Mouse (Mus musculus): ENCODE results near the gene Mex3b. TPM values are rescaled to one million over a fixed set of nuclear protein-coding genes. Genes with fewer than 3 reads are reported as not detected.

Mex3b gene
- polyA plus RNA-seq, 1 experiment, result 10.5 TPM

DNA sequence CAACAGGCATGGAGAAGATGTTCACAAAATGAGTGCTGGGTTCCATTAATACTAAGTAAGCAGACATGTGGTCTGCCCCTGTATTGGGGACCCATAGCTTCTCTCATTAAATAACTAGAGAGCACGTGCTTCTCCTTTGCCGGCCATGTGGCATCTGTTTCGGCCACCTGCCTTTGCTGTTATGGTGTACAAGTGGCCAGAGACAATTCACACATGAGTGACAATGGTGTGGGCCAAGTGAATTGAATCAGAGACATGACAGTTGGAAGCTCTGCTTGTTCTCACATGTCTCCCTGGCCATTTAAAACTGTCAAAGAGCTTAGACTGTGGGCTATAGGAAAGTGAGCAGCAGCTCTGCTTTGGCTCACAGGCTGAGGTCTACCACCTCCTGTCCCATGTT is 37.6 kb upstream of the Mex3b start:
- Histone ChIP-seq H3K9ac (ENCODE audit: low read depth, poor library complexity, severe bottlenecking) (no peak overlapping the region), H3K36me3 (ENCODE audit: control insufficient read depth, insufficient read depth, low read length, poor library complexity, severe bottlenecking) (no peaks in the 10 kb centered on the region), H3K4me3 (ENCODE audit: low read depth, low read length) (no peak overlapping the region), H3K27me3 (ENCODE audit: control insufficient read depth, insufficient read depth, low read length, poor library complexity, severe bottlenecking) (no peaks in the 10 kb centered on the region), H3K9me3 (replicated peaks; ENCODE audit: control insufficient read depth, insufficient read depth, low read length, poor library complexity, severe bottlenecking) (no peaks in the 10 kb centered on the region), H3K4me1 (ENCODE audit: control insufficient read depth, insufficient read depth, low read length) (no peaks in the 10 kb centered on the region), H3K27ac (ENCODE audit: insufficient read depth, low read length) (no peak overlapping the region)
- TF ChIP-seq POLR2A (IDR thresholded peaks at IDR 0.05; ENCODE audit: insufficient read depth, low read length) (no peak), EP300 (IDR thresholded peaks at IDR 0.05; ENCODE audit: insufficient read depth, low read depth, low read length) (no peak), CTCF (IDR thresholded peaks at IDR 0.05; ENCODE audit: low read depth, low read length) (no peak)

GRCm38 (mm10) chr7:82834471-82834870 is 32.7 kb upstream of the Mex3b start:
- H3K4me3 ChIP-seq (ENCODE audit: low read depth, low read length), result no peak overlapping the region
- H3K9me3 ChIP-seq (replicated peaks; ENCODE audit: control insufficient read depth, insufficient read depth, low read length, poor library complexity, severe bottlenecking), result no peaks in the 10 kb centered on the region
- no peaks in the 10 kb centered on the region for H3K27me3 ChIP-seq (ENCODE audit: control insufficient read depth, insufficient read depth, low read length, poor library complexity, severe bottlenecking)
- TF ChIP-seq POLR2A (IDR thresholded peaks at IDR 0.05; ENCODE audit: insufficient read depth, low read length) (no peak), CTCF (IDR thresholded peaks at IDR 0.05; ENCODE audit: low read depth, low read length) (no peak), EP300 (IDR thresholded peaks at IDR 0.05; ENCODE audit: insufficient read depth, low read depth, low read length) (no peak)
- H3K27ac ChIP-seq (ENCODE audit: insufficient read depth, low read length), result no peak overlapping the region
- H3K4me1 ChIP-seq (ENCODE audit: control insufficient read depth, insufficient read depth, low read length), result no peaks in the 10 kb centered on the region
- H3K36me3 ChIP-seq (ENCODE audit: control insufficient read depth, insufficient read depth, low read length, poor library complexity, severe bottlenecking), result no peaks in the 10 kb centered on the region
- H3K9ac ChIP-seq (ENCODE audit: low read depth, poor library complexity, severe bottlenecking), result no peak overlapping the region

GRCm38 (mm10) chr7:82838414-82838813 is 28.7 kb upstream of the Mex3b start:
- Histone ChIP-seq H3K9ac (ENCODE audit: low read depth, poor library complexity, severe bottlenecking) (no peak overlapping the region), H3K9me3 (replicated peaks; ENCODE audit: control insufficient read depth, insufficient read depth, low read length, poor library complexity, severe bottlenecking) (0 out of 2 replicates have a peak, but pooled peaks cover 3% of the 10 kb centered on the region), H3K27me3 (ENCODE audit: control insufficient read depth, insufficient read depth, low read length, poor library complexity, severe bottlenecking) (no peaks in the 10 kb centered on the region), H3K4me1 (ENCODE audit: control insufficient read depth, insufficient read depth, low read length) (peaks cover 2% of the 10 kb centered on the region), H3K36me3 (ENCODE audit: control insufficient read depth, insufficient read depth, low read length, poor library complexity, severe bottlenecking) (no peaks in the 10 kb centered on the region), H3K27ac (ENCODE audit: insufficient read depth, low read length) (no peak overlapping the region), H3K4me3 (ENCODE audit: low read depth, low read length) (no peak overlapping the region)
- TF ChIP-seq CTCF (IDR thresholded peaks at IDR 0.05; ENCODE audit: low read depth, low read length), result no peak
- TF ChIP-seq EP300 (IDR thresholded peaks at IDR 0.05; ENCODE audit: insufficient read depth, low read depth, low read length), result no peak
- TF ChIP-seq POLR2A (IDR thresholded peaks at IDR 0.05; ENCODE audit: insufficient read depth, low read length), result no peak

DNA sequence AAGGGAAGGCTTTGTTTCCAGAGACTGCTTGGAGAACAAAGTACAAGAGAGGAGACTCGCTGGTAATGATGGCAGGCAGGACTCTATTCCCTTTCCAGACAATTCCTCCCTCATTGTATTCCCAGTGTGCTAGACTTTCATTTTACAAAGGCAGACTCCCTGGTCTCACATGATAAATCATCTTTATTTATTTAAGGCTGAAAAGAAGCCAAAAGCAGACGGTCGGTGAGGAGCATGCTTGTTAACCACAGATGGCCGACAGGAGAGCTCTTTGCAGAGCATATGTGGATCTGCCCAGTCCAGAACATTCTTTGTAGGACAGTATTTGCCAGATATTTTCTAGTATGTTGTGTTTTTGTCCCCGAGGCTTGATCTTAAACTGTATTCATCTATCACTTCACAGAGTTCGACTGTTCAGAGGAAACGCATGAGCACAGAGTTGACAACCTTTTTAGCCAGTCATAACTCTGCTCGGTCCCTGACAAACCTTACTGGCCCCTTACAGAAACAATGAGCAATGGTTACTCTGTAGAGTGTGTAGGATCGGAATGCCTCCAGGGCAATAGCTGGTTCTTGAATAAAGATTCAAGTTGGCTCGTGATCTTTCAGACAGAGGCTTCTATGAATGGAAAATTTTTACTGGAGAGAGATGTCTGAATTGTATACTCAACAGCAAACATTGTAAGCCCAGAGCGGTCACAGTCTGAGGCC is 28.0 kb upstream of the Mex3b start:
- no peak for TF ChIP-seq POLR2A (IDR thresholded peaks at IDR 0.05; ENCODE audit: insufficient read depth, low read length)
- TF ChIP-seq EP300 (IDR thresholded peaks at IDR 0.05; ENCODE audit: insufficient read depth, low read depth, low read length), result no peak
- no peak for TF ChIP-seq CTCF (IDR thresholded peaks at IDR 0.05; ENCODE audit: low read depth, low read length)
- no peak overlapping the region for H3K27ac ChIP-seq (ENCODE audit: insufficient read depth, low read length)
- H3K9me3 ChIP-seq (replicated peaks; ENCODE audit: control insufficient read depth, insufficient read depth, low read length, poor library complexity, severe bottlenecking), result 0 out of 2 replicates have a peak, but pooled peaks cover 3% of the 10 kb centered on the region

DNA sequence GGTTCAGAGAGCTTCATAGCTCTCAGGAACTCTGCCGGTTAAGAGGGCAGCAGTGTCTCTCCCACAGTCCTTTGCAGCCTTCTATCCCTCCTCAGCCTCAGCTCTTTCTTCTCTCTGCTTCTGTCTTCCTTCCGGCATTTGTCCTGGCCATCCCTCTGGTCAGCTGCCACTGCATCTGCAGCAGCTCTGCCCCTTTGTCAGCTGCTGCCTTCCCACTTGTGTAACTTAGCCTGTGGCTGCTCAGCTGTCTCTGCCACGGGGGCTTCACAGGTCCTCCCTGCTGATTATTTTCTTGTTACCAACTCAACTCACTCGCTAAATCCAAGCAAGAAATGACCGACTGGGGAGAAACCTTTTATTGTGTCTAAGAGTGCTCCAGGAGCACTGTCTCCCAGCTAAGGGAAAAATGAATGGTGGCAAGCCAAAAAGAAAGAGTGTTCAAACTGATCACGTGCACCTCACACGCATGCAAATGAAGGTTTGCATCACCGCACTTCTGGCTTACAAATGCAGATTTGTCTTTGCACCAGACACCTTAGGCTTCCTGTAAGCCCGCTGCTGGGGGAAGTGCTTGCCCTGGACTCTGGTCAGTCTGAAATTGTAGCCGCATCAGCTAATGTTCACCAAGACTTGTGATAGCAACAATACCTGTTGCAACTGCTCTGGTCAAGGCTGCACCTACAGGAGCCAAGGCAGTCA is 24.8 kb upstream of the Mex3b start:
- no peaks in the 10 kb centered on the region for H3K27me3 ChIP-seq (ENCODE audit: control insufficient read depth, insufficient read depth, low read length, poor library complexity, severe bottlenecking)
- H3K4me3 ChIP-seq (ENCODE audit: low read depth, low read length), result no peak overlapping the region
- no peak overlapping the region for H3K9ac ChIP-seq (ENCODE audit: low read depth, poor library complexity, severe bottlenecking)
- peak overlapping the region; percentile 44 for H3K27ac ChIP-seq (ENCODE audit: insufficient read depth, low read length)
- TF ChIP-seq EP300 (IDR thresholded peaks at IDR 0.05; ENCODE audit: insufficient read depth, low read depth, low read length) (peak; percentile 86), CTCF (IDR thresholded peaks at IDR 0.05; ENCODE audit: low read depth, low read length) (no peak), POLR2A (IDR thresholded peaks at IDR 0.05; ENCODE audit: insufficient read depth, low read length) (no peak)
- peaks cover 2% of the 10 kb centered on the region for H3K4me1 ChIP-seq (ENCODE audit: control insufficient read depth, insufficient read depth, low read length)
- 0 out of 2 replicates have a peak, but pooled peaks cover 3% of the 10 kb centered on the region for H3K9me3 ChIP-seq (replicated peaks; ENCODE audit: control insufficient read depth, insufficient read depth, low read length, poor library complexity, severe bottlenecking)
- no peaks in the 10 kb centered on the region for H3K36me3 ChIP-seq (ENCODE audit: control insufficient read depth, insufficient read depth, low read length, poor library complexity, severe bottlenecking)

More for the DNA sequence above, 28.0 kb upstream of the Mex3b start:
- Histone ChIP-seq H3K36me3 (ENCODE audit: control insufficient read depth, insufficient read depth, low read length, poor library complexity, severe bottlenecking) (no peaks in the 10 kb centered on the region), H3K27me3 (ENCODE audit: control insufficient read depth, insufficient read depth, low read length, poor library complexity, severe bottlenecking) (no peaks in the 10 kb centered on the region), H3K4me3 (ENCODE audit: low read depth, low read length) (no peak overlapping the region), H3K4me1 (ENCODE audit: control insufficient read depth, insufficient read depth, low read length) (peaks cover 2% of the 10 kb centered on the region), H3K9ac (ENCODE audit: low read depth, poor library complexity, severe bottlenecking) (no peak overlapping the region)

- no peak for TF ChIP-seq POLR2A (IDR thresholded peaks at IDR 0.05; ENCODE audit: insufficient read depth, low read length)
- no peak for TF ChIP-seq CTCF (IDR thresholded peaks at IDR 0.05; ENCODE audit: low read depth, low read length)
- TF ChIP-seq EP300 (IDR thresholded peaks at IDR 0.05; ENCODE audit: insufficient read depth, low read depth, low read length), result no peak
- no peak overlapping the region for H3K4me3 ChIP-seq (ENCODE audit: low read depth, low read length)
- H3K36me3 ChIP-seq (ENCODE audit: control insufficient read depth, insufficient read depth, low read length, poor library complexity, severe bottlenecking), result no peaks in the 10 kb centered on the region
- H3K4me1 ChIP-seq (ENCODE audit: control insufficient read depth, insufficient read depth, low read length), result peaks cover 3% of the 10 kb centered on the region
- no peak overlapping the region for H3K27ac ChIP-seq (ENCODE audit: insufficient read depth, low read length)
- H3K27me3 ChIP-seq (ENCODE audit: control insufficient read depth, insufficient read depth, low read length, poor library complexity, severe bottlenecking), result no peaks in the 10 kb centered on the region
- H3K9ac ChIP-seq (ENCODE audit: low read depth, poor library complexity, severe bottlenecking), result no peak overlapping the region
- no peaks in the 10 kb centered on the region for H3K9me3 ChIP-seq (replicated peaks; ENCODE audit: control insufficient read depth, insufficient read depth, low read length, poor library complexity, severe bottlenecking)
Measured at GRCm38 (mm10) chr7:82850756-82851155, 16.4 kb upstream of the Mex3b start.

All from ES-Bruce4 (cell line).